Mouse (Mus musculus): ENCODE data around the gene Hhip.
"Not testable (repeated sequence)": the region's sequence is repeated elsewhere in the genome, so short reads cannot be mapped to it uniquely, and the experiment has no call there.

Hhip gene

DNA sequence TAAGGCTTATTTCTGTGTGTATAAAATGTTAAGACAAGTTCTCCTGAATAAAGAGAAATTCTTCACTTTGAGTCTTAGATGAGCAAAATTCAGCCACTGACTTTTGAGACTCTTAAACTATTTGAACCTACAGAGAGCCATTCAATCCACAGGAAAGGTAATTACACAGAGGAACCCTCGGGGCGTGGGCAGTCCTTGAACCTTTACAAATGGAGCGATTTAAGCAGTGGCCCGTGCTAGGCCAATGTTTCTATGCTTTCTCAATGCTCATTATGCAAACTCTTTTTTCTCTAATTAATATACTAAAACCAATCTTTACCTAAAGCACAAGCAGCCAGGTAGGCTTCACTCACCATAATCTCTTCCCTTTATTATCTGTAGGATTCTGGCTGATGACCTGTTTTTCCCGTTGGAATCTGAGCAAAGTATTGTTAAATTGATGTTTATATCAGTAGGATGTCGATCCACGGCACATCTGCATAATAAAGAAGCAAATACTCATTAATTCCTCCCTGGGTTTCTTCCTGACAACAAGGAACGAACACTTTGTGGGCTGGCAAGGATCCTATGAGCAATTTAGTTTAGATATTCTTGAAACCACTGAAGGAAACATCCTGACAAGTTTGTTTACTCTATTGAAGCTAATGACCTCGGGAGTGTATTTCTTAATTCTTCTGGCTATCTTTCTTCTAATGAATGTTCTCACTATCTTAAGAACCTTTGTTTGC, 65.5 kb downstream of the Hhip start:
- no peak for DNase-seq (ENCODE audit: low spot score in 2 of 2)

DNA sequence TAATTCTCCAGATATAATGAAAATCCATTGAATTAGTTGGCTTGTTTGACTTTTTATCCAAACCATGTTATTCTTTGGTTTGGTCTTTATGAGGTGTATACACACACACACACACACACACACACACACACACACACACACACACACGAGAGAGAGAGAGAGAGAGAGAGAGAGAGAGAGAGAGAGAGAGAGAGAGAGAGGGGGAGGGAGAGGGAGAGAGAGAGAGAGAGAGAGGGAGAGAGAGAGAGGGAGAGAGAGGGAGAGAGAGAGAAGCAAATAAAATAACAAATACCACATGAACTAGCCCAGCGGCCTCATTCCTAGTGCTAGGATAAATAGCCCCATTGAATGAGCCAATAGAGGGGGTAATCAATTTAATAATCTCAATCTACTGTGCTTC, 66.4 kb downstream of the Hhip start:
- not testable (repeated sequence) for DNase-seq (ENCODE audit: low spot score in 2 of 2)

DNA sequence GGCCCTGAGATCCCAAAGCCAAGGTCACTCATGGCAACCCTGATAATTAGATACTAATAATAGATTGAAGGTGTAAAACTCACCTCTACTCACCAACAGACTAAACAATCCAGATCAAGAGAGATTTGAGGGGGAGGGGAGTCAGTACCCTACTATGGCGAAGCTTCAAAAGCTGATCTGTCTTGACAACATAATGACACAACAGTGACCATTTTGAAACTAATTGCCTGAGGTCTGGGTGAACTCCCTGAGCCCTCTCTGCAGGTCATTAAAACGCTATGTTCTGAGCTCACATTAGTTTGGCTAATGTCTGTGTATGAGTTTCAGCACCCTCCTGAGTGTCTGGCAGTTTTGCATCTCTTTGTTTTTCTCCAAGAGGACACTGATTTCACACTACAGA, 72.9 kb downstream of the Hhip start:
- no peak for DNase-seq (ENCODE audit: low spot score in 2 of 2)

DNA sequence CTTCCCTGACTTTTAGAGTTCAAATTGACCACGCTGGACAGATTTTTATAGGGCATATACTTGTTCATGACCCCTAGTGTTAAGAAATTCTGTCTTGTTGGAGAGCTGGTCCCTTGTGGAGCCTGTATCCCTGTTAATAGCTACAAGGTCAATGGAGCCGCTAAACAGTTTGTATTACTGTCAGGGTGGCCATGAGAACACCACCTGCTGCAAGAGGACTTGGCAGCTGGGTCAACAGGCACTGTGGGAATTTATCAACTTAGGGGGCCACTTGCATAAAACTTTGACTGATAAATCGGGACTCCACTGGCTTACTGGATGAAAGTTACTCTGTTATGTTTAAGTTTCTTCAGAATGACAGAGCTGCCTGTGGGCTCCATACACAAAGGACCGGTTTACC, 75.7 kb downstream of the Hhip start:
- DNase-seq (ENCODE audit: low spot score in 2 of 2), result no peak

DNA sequence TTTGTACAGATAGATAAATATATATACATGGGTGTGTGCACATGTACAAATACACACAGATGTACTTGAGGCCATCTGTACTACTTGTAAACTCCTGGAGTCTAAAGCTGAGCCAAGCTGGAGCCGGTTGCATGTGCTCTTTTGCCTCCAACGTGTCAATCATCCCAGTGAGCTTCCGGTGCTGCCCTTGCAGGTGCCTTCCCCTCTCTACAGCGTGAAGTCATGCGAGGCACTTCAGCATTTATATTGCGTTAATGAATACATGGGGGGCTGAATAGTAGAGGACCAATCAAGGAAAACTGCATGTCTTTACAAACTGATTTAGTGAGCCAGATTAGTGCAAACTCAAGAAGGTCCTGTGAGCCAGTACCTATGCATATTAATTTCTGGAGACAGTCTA, 91.6 kb downstream of the Hhip start:
- DNase-seq (ENCODE audit: low spot score in 2 of 2), result no peak

DNA sequence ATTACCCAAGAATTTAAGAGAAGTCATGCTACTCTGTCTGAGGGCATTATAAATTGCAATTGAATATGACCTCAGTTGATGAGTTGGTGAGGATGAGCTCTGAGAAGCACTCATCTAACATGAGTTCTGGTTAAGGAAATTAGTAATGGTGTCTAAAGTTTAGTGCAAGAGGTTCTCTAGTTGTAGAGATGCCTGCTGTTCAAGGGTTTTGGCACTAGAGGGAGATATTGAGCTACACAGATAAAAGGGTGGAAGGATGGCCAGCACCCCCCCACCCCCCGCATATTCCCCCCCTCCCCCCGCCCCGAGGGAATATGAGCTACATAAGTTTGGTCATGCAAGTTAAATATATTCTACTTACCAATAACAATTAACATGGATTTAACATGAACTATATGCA, 104.9 kb downstream of the Hhip start:
- DNase-seq (ENCODE audit: low spot score in 2 of 2), result no peak

DNA sequence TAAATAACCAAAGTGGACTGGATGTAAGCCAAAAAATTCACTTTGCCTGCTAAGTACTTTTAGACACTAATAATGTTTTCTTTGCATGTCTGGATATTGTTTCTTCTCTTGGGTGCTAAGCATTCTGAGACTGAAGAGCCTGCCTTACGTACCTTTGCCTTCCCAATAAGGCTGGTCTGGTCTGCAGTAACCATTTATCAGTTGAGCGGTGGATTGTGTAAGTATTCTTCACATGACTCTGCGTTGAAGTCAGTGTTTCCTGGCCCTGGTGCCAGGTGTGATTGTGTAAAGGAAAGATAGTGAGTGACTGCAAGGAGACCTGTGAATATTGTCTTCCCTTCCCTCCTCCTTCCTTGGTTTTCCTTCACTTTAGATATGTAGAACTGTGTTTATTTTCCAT, 107.4 kb downstream of the Hhip start:
- no peak for DNase-seq (ENCODE audit: low spot score in 2 of 2)

DNA sequence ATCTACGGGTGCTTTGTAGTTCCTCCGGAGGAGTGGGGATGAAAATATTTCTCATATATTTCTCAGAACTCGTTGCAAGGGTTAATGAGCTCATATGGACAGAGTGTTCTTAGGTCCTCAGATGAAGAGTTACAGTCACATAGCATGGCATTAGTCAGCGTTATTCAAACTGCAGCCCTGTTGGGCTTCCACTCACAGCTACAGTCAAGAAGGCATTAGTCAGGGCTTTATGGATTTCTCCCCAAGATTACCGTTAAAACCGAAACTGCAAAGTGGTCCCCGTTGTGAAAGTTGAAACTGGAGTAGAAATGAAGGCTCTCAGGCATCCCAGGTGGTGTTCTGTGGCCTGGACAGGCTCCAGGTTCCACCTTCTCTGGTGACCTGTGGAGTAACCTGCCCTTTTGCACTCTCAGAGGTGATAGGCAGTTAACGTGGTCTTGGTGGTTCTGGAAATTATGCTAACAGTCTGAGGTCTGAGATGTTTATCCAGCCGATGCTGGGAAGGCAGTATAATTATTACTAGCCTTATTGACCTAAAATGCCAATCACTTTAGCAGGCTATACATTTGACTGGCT, 112.2 kb downstream of the Hhip start:
- no peak for DNase-seq (ENCODE audit: low spot score in 2 of 2)

DNA sequence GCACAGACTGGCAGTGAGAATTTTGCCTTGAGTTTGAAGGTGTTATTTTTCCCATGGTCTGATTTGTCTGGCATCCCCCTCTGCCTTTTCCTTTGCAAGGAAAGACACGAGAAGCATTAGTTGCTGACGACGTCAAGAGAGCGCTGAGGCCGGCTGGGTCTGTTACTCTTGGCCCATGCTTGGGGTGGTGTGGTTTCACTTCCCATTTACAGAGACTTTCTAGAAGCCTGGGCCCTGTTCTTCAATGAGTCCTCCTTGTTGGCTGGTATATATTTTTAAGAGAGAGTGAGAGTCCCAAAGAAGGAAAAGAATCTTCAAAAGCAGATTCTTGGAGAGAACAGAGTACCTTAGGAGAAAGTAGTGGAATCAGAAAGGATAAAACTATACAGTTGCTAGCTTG, 116.7 kb downstream of the Hhip start:
- no peak for DNase-seq (ENCODE audit: low spot score in 2 of 2)

DNA sequence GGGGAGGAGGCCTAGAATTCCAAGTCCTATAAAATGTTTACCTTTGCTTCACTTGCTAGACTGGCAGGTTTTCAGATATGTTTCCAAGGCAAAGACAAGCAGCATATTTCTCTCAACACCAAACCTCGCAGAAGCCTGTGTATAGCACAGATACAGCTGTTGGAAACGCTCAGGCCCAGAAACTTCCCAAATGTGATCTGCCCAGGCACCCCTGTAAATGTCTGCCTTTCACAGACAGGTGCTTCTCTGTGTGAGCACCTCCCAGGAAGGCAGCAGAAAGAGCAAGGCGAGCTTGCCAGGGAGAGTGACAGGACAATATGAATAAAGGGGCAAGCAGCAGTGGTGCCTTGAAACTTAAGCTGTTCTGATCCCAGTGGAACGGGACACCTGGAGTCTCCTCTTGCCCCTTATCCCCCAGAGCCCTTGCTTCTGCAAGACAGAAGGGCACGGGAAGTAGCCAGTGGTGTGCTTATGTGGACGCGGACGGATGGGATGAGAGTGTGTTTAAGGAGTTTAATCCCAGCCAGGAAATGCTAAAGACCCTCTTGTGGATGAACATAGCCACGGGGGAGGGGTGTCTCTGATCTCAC, 120.9 kb downstream of the Hhip start:
- no peak for DNase-seq (ENCODE audit: low spot score in 2 of 2)

DNA sequence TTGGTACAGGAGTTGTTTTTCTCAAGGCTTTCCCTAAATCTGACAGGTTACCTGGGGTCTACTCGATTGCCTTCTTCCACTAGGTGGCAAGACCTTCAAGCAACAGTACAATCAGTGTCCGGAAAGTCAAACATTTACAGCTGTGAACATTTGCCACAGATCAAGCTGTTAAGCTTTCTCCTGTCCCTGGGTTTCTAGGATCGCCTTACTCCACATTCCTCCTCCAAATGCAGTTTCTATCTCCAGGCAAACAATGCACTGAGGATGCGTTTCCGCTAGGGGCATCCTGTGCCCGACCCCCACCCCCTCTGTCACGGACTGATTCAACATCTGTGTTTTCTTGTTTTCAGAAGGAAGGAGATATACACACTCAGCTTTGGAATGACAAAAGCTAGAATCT, 122.0 kb downstream of the Hhip start:
- DNase-seq (ENCODE audit: low spot score in 2 of 2), result no peak

DNA sequence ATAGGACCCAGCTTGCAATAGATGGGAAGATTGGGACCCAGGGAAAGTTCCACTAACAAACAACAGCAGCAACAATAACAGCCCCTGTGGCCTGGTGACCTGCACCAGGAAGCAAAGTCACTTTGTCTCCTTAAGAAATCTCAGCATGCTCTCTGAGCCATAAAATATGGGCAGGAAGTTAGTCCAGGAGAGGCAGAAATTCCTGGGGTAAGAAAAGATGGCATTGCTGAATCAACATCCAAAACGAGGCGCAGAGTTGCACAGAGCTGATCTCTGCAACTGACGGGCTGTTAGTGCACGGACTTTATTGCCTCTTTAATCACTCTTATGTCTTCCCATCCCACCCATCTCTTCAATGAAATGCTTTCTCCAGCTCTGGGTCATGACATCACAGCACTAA, 128.6 kb downstream of the Hhip start:
- DNase-seq (ENCODE audit: low spot score in 2 of 2), result no peak

DNA sequence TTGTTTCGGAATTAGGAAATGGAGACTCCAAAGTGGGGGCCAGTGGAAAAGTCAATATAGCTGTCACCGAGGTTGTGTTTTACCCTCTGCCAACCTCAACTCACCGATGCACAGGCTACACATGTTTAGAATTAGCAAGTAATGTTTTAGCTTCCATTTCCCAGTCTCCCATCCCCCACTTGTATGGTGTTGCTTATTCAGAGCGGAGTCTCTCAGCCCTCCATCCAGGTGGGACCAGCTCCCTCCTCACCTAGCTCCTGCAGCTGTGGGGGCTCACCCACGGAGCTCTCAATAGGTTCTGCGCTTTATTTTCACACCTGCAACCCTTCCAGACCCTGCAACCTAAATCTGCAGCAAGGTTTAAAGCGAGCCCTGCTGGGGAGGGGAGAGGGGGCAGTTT, 140.6 kb downstream of the Hhip start:
- DNase-seq (ENCODE audit: low spot score in 2 of 2), result no peak

Data from right cerebral cortex, postnatal 36 days (tissue).